Comparison of ENCODE assay signal across 8 mouse cellular contexts in the genomic region with DNA sequence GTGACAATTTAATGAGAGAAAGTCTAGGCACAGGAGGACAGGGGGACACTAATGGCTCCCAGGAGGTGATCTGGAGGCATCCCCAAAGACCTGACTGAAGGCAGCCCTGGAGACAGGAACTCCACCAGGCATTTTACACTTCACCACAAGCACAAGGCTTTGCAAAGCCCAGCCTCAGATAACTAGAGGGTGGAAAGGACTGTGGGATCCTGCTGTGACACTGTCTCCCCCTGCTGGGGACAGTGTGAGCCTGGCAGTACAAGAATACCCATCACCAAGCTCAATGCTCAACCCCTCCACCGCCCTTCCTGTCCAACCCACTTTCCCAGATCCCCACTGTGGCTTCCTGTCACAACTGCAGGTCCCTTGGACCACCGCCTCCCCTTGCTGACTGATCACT.
DNase-seq lines count a peak whose midpoint lies in the region; ATAC-seq and TF ChIP-seq lines count a peak whose summit lies in the region.
"Had no signal": no experiment of that assay in that cellular context is flagged by ENCODE, and none has a peak within 500 bp of the region (broad histone marks: within the 10 kb centered on the region; RNA-seq: fewer than 3 reads in every experiment).

No protein-coding gene starts in this region.

- H3K4me2 ChIP-seq in midbrain, embryonic 13.5 days (replicated peaks), result no peak overlapping the region
- H3K4me2 ChIP-seq: heart, embryonic 15.5 days had no signal

- H3K27ac ChIP-seq in MEL (ENCODE audit: control insufficient read depth, low read depth, low read length), result no peak overlapping the region
- no peak overlapping the region for H3K27ac ChIP-seq in midbrain, embryonic 13.5 days
- H3K27ac ChIP-seq: heart, embryonic 15.5 days had no signal

- no peak overlapping the region for H3K9ac ChIP-seq in MEL (ENCODE audit: control insufficient read depth, low read depth, low read length, poor library complexity, severe bottlenecking)
- H3K9ac ChIP-seq in midbrain, embryonic 13.5 days (replicated peaks), result no peak overlapping the region
- H3K9ac ChIP-seq: heart, embryonic 15.5 days had no signal

- TF ChIP-seq EP300 in MEL (IDR thresholded peaks at IDR 0.05; ENCODE audit: low read depth in 1 of 2, low read length in 2 of 2), result no peak

- H3K9me3 ChIP-seq in MEL (replicated peaks; ENCODE audit: insufficient read depth, low read length), result no peaks in the 10 kb centered on the region
- H3K9me3 ChIP-seq in midbrain, embryonic 13.5 days, result no peaks in the 10 kb centered on the region
- H3K9me3 ChIP-seq: heart, embryonic 15.5 days had no signal

- no peak for TF ChIP-seq POLR2A in MEL (IDR thresholded peaks at IDR 0.05; ENCODE audit: control insufficient read depth in 1 of 2, insufficient read depth in 1 of 2, low read depth in 1 of 2, low read length in 2 of 2, poor library complexity in 1 of 2)

- H3K4me3 ChIP-seq in MEL (ENCODE audit: control insufficient read depth in 1 of 2, insufficient read depth in 1 of 2, low read depth in 2 of 2, low read length in 2 of 2), result no peak overlapping the region
- H3K4me3 ChIP-seq in midbrain, embryonic 13.5 days (replicated peaks), result no peak overlapping the region
- H3K4me3 ChIP-seq: heart, embryonic 15.5 days had no signal

- no peaks in the 10 kb centered on the region for H3K27me3 ChIP-seq in MEL (ENCODE audit: control insufficient read depth in 1 of 2, insufficient read depth in 2 of 2, low read length in 2 of 2)
- H3K27me3 ChIP-seq in midbrain, embryonic 13.5 days, result peaks cover 14% of the 10 kb centered on the region
- H3K27me3 ChIP-seq: heart, embryonic 15.5 days had no signal

- 24% methylated on average over 2 of the region's 2 CpGs for WGBS in midbrain, embryonic 13.5 days

- peak; percentile 5; the same call in 1 of the 2 replicates for TF ChIP-seq RAD21 in MEL (IDR thresholded peaks at IDR 0.05; ENCODE audit: low read depth, low read length)

- H3K36me3 ChIP-seq in MEL (ENCODE audit: control insufficient read depth in 1 of 2, insufficient read depth in 2 of 2, low read length in 2 of 2), result no peaks in the 10 kb centered on the region
- no peaks in the 10 kb centered on the region for H3K36me3 ChIP-seq in midbrain, embryonic 13.5 days
- H3K36me3 ChIP-seq: heart, embryonic 15.5 days had no signal

- DNase-seq in A20 (ENCODE audit: low read depth, low spot score) (peak; percentile 59), MEL (ENCODE audit: low read depth, low spot score) (peak; percentile 4)
- DNase-seq in cerebellum, postnatal 36 days, result peak; percentile 10 to 11
- DNase-seq in frontal cortex, postnatal 36 days (ENCODE audit: low spot score in 2 of 2), result peak; percentile 58 to 75
- peak; percentile 67 for DNase-seq in layer of hippocampus, adult 9-11 months
- no peak for DNase-seq in urinary bladder, postnatal 10 days (ENCODE audit: low spot score)

- TF ChIP-seq CTCF in MEL (IDR thresholded peaks at IDR 0.05 in 2 of 3, conservative IDR thresholded peaks at IDR 0.05 in 1 of 3; ENCODE audit: control insufficient read depth in 1 of 3, insufficient read depth in 1 of 3, low read depth in 2 of 3, low read length in 3 of 3, poor library complexity in 1 of 3, severe bottlenecking in 1 of 3), result peak in 1 of 3 experiments; percentile 28; a peak in 2 of 6 replicates

- no peaks in the 10 kb centered on the region for H3K79me2 ChIP-seq in MEL (ENCODE audit: control insufficient read depth, insufficient read depth, low read length, poor library complexity)

- peak; percentile 72; the same call in 1 of the 2 replicates for ATAC-seq in midbrain, embryonic 13.5 days

- no peaks in the 10 kb centered on the region for H3K4me1 ChIP-seq in MEL (ENCODE audit: control insufficient read depth in 1 of 2, insufficient read depth in 2 of 2, low read length in 2 of 2)
- peaks cover 25% of the 10 kb centered on the region for H3K4me1 ChIP-seq in midbrain, embryonic 13.5 days (replicated peaks)
- H3K4me1 ChIP-seq: heart, embryonic 15.5 days had no signal

TF ChIP-seq in MEL, 35 proteins besides CTCF, POLR2A, EP300 and RAD21:
- TF ChIP-seq TBP (IDR thresholded peaks at IDR 0.05; ENCODE audit: low read depth, low read length) (no peak), JUND (IDR thresholded peaks at IDR 0.05; ENCODE audit: low read depth, low read length) (no peak), MYC (IDR thresholded peaks at IDR 0.05; ENCODE audit: low read depth, low read length) (no peak), MEF2A (IDR thresholded peaks at IDR 0.05; ENCODE audit: extremely low read depth, insufficient replicate concordance, low read depth, low read length, poor library complexity, severe bottlenecking) (no peak), ZMIZ1 (IDR thresholded peaks at IDR 0.05; ENCODE audit: low read depth, low read length) (no peak), ELF1 (IDR thresholded peaks at IDR 0.05; ENCODE audit: low read depth, low read length) (no peak), UBTF (IDR thresholded peaks at IDR 0.05; ENCODE audit: borderline replicate concordance, insufficient read depth, low read depth, low read length) (no peak), POLR2AphosphoS5 (IDR thresholded peaks at IDR 0.05; ENCODE audit: borderline replicate concordance, low read depth, low read length) (no peak), USF2 (IDR thresholded peaks at IDR 0.05; ENCODE audit: borderline replicate concordance in 1 of 2, insufficient read depth in 1 of 2, low read depth in 1 of 2, low read length in 2 of 2) (no peak), HCFC1 (IDR thresholded peaks at IDR 0.05; ENCODE audit: low read depth, low read length) (no peak), NRF1 (IDR thresholded peaks at IDR 0.05; ENCODE audit: insufficient read depth, low read depth, low read length, poor library complexity, severe bottlenecking) (no peak), GATA1 (IDR thresholded peaks at IDR 0.05; ENCODE audit: low read depth, low read length) (no peak), TAL1 (IDR thresholded peaks at IDR 0.05; ENCODE audit: low read length) (no peak), TCF12 (IDR thresholded peaks at IDR 0.05; ENCODE audit: low read depth, low read length) (no peak), ZKSCAN1 (IDR thresholded peaks at IDR 0.05; ENCODE audit: low read depth, low read length) (no peak), SIN3A (IDR thresholded peaks at IDR 0.05; ENCODE audit: low read length) (no peak), GABPA (IDR thresholded peaks at IDR 0.05; ENCODE audit: low read depth, low read length) (no peak), KAT2A (conservative IDR thresholded peaks at IDR 0.05; ENCODE audit: low read depth, low read length) (no peak)
